Mouse (Mus musculus) forebrain, embryonic 11.5 days (tissue): ENCODE measurements at regions not wholly inside any gene's neighbourhood (a gene's known extent, or its start where the extent isn't known, plus 50 kb on each side); places are given as distances from the start of the nearest gene placed in this dataset.

Experiments used
- ATAC-seq: fragments of 200-750 bp; cut with Nextera tagmentation; replicated peaks from 2 replicates; pipeline ENCODE4 v1.8.0; 2017; ENCODE audit warnings: moderate TSS enrichment; ENCODE audit not compliant: low FRiP score
- DNase-seq: peaks from one replicate; pipeline ENCODE4 v3.0.0-alpha.2; 2017; ENCODE audit warnings: low spot score
- H3K27ac ChIP-seq: fragments of 300-500 bp; sonication (generic); 2 replicates; pipeline ENCODE4 v1.5.1; 2014; ENCODE audit warnings: low read depth, low read length
- H3K27me3 ChIP-seq: fragments of 300-500 bp; sonication (generic); 2 replicates; pipeline ENCODE4 v1.6.1; 2014; ENCODE audit warnings: mild to moderate bottlenecking, low read length, mixed read lengths; ENCODE audit not compliant: control insufficient read depth, insufficient read depth
- H3K36me3 ChIP-seq: fragments of 300-500 bp; sonication (generic); 2 replicates; pipeline ENCODE4 v1.6.1; 2014; ENCODE audit warnings: mild to moderate bottlenecking, low read length, moderate library complexity, mixed read lengths; ENCODE audit not compliant: control insufficient read depth, insufficient read depth
- H3K4me1 ChIP-seq: fragments of 300-500 bp; sonication (generic); replicated peaks from 2 replicates; pipeline ENCODE4 v1.6.1; 2014; ENCODE audit warnings: low read length, mixed read lengths; ENCODE audit not compliant: control insufficient read depth, insufficient read depth
- H3K4me2 ChIP-seq: fragments of 300-500 bp; sonication (generic); 2 replicates; pipeline ENCODE4 v1.6.1; 2014; ENCODE audit warnings: low read depth, mild to moderate bottlenecking, low read length, moderate library complexity, mixed read lengths; ENCODE audit not compliant: severe bottlenecking
- H3K4me3 ChIP-seq: fragments of 300-500 bp; sonication (generic); 2 replicates; pipeline ENCODE4 v1.5.1; 2014; ENCODE audit warnings: low read depth, low read length
- H3K9ac ChIP-seq: fragments of 300-500 bp; sonication (generic); 2 replicates; pipeline ENCODE4 v1.6.1; 2014; ENCODE audit warnings: low read length
- H3K9me3 ChIP-seq: fragments of 300-500 bp; sonication (generic); 2 replicates; pipeline ENCODE4 v1.6.1; 2016; ENCODE audit warnings: low read length, mixed read lengths; ENCODE audit not compliant: control insufficient read depth
- WGBS: fragments of 180-500 bp; shearing (Covaris S2); extraction: QIAGEN DNeasy Blood & Tissue Kit; methylation state at CpG from one replicate; pipeline ENCODE4 v1.1.7; 2014; 5-methylcytosine and 5-hydroxymethylcytosine counted together

DNA sequence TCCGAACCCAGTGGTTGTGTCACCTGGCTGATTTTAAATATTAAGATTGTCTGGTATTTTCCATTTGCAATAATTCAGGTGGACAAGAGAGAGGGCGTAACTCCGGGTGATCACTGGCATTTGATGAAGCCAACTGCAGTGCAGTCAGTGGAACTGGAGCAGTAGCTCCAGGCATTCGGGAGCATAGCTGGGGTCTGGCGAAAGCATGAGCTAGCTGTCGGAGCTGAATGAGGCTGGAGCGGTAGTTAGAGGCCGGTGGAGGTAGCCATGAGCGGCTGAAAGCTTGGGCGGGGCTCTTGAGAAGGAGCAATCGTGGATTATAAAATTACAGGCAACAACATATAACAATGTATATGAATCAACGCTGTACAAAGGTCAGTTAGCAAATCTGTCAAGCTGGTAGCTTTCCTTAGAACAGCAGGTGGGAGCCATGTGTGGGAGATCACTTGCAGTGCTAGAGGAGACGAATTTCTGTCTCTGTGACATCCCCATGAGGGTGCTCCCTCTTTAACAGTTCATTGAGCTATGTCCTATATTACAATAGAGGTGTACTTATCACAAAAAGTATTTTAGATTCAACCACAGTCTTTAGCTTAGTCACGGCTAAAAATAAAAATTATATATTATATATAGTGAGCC lies 1415.0 kb upstream of the 1700008P02Rik start:
- Histone ChIP-seq H3K4me1 (no peaks in the 10 kb centered on the region), H3K27me3 (no peaks in the 10 kb centered on the region), H3K4me2 (no peak overlapping the region), H3K36me3 (no peaks in the 10 kb centered on the region), H3K4me3 (no peak overlapping the region), H3K9ac (no peak overlapping the region), H3K27ac (no peak overlapping the region), H3K9me3 (no peaks in the 10 kb centered on the region)
- 84% methylated on average over 14 of the region's 14 CpGs for WGBS
- no peak for DNase-seq
- ATAC-seq: no peak

DNA sequence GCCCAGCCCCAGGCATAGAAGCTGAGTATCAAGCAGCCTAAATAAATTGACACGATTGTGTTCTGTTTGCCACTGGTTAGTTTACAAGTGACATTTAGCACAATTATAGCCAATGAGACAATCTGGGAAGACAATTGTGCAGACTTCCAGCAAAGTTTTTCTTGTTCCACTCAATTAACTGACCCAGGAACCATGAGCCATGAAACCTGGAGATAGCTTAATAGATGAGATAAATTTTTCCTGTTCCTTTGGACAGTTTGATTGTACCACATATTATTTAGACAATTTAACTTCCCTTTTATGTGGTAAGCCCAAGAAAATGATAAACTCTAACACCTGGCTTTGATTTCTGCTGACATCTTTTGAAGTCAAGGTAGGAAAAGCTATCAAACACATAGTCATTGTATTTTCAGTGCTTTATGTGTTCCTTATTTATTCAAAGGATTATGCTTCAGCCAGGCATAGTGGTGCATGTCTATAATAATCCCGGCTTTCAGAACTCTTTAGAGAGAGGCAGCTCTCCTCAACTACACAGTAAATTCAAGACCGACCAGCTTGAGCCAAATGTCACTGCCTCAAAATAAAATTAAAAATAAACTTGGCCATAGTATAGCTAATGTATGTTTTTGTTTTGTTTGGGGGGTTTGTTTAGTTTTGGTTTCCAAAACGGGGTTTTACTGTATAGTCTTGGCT lies 1406.2 kb upstream of the 1700008P02Rik start:
- no peak for ATAC-seq

DNA sequence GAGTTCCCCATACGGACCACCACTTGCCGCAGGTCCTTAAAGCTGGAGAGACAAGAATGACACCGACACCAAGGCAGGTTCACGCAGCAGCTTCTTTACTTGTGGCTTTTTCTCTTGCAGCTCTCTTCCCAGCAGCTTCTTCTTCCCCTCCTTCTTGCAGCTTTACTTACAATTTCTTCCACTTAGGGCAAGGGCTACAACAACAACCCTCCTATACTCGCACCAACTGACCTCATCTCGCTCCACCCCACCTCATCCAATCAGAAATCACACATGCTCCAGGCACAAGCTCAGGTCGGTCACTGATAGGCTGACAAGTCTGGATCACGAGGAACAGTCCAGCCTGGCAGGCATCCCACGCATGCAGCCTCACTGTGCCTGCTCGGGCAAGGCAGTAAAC lies 1402.4 kb upstream of the 1700008P02Rik start:
- Histone ChIP-seq H3K27me3 (no peaks in the 10 kb centered on the region), H3K36me3 (no peaks in the 10 kb centered on the region), H3K27ac (no peak overlapping the region), H3K4me3 (no peak overlapping the region), H3K9me3 (no peaks in the 10 kb centered on the region), H3K9ac (no peak overlapping the region), H3K4me1 (no peaks in the 10 kb centered on the region), H3K4me2 (no peak overlapping the region)
- DNase-seq (no peak), ATAC-seq (no peak)
- WGBS: 94% methylated on average over 10 of the region's 10 CpGs

More for the DNA sequence above, 1406.2 kb upstream of the 1700008P02Rik start:
- H3K4me3 ChIP-seq: no peak overlapping the region
- H3K4me1 ChIP-seq: no peaks in the 10 kb centered on the region
- H3K9me3 ChIP-seq: no peaks in the 10 kb centered on the region
- no peak overlapping the region for H3K4me2 ChIP-seq
- no peak overlapping the region for H3K9ac ChIP-seq
- no peak overlapping the region for H3K27ac ChIP-seq
- no peaks in the 10 kb centered on the region for H3K27me3 ChIP-seq
- WGBS: 77% methylated on average over 4 of the region's 4 CpGs
- H3K36me3 ChIP-seq: no peaks in the 10 kb centered on the region
- DNase-seq: no peak

DNA sequence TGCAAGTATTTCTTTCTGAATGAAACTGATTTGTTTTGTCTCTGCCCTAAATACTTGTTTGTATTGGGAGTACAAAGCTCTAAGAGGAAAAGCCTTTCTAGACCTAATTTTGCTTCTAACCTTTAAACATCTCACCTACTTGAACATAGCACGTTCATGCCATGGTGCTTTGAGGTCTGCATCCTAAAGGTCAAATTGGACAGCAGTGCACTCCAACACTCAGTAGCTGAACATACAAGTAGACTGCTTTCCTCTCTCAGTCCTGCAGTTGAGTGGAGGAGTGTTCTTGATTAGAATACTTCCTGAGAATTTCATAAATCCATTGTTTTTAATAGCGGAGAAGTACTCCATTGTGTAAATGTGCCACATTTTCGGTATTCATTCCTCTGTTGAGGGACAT lies 1397.2 kb upstream of the 1700008P02Rik start:
- H3K9ac ChIP-seq: no peak overlapping the region
- H3K4me3 ChIP-seq: no peak overlapping the region
- no peaks in the 10 kb centered on the region for H3K4me1 ChIP-seq
- no peaks in the 10 kb centered on the region for H3K9me3 ChIP-seq
- H3K4me2 ChIP-seq: no peak overlapping the region
- H3K27me3 ChIP-seq: no peaks in the 10 kb centered on the region
- ATAC-seq (no peak), DNase-seq (no peak)
- no peaks in the 10 kb centered on the region for H3K36me3 ChIP-seq
- H3K27ac ChIP-seq: no peak overlapping the region
- 84% methylated on average over 3 of the region's 3 CpGs for WGBS

DNA sequence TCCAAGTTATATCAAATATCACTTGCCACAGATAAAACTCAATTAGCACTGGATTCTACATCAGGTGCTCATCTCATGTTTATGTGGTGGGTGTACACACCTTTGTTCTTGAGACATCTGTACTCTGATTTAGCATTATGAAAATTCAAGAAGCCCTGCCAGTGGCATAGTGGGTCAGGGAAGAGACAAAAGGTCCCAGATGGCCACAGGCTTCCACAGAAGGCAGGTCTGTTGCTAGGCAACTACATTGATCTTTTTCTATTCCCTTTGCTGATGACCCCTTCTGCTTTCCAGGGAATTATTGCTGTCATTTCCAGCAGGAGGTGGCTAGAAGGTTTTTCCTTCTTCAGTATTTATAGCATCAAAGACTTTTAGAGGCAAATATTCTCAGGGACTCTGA lies 1396.7 kb upstream of the 1700008P02Rik start:
- no peaks in the 10 kb centered on the region for H3K27me3 ChIP-seq
- H3K9ac ChIP-seq: no peak overlapping the region; the same call in 1 of the 2 replicates
- no peak overlapping the region for H3K27ac ChIP-seq

DNA sequence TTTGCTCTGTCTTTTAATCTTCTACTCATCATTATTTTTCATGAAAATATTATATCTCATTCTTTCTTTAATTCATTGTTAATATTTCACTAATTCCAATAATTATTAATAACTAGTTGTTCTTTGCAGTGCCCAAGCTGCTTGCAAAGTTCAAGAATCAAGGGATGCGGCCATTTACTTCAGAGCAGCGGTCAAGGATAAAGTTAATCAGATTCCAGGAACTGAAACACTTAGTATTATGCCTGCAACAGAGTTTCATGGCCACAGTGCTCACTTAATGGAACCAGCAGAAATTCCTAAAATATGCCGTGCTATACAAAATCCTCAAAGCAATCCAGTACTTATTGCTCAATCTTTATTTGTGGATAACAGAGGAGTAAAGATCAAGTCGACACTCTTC lies 1389.7 kb upstream of the 1700008P02Rik start:
- 91% methylated on average over 4 of the region's 4 CpGs for WGBS
- Histone ChIP-seq H3K27ac (no peak overlapping the region), H3K36me3 (no peaks in the 10 kb centered on the region), H3K4me1 (no peaks in the 10 kb centered on the region), H3K27me3 (no peaks in the 10 kb centered on the region), H3K4me3 (no peak overlapping the region), H3K4me2 (no peak overlapping the region), H3K9me3 (no peaks in the 10 kb centered on the region), H3K9ac (no peak overlapping the region)
- DNase-seq: no peak
- ATAC-seq: no peak

More for the DNA sequence above, 1396.7 kb upstream of the 1700008P02Rik start:
- Histone ChIP-seq H3K4me1 (no peaks in the 10 kb centered on the region), H3K4me2 (no peak overlapping the region), H3K4me3 (no peak overlapping the region), H3K9me3 (no peaks in the 10 kb centered on the region), H3K36me3 (no peaks in the 10 kb centered on the region)
- no peak for DNase-seq
- peak; percentile 78 for ATAC-seq

DNA sequence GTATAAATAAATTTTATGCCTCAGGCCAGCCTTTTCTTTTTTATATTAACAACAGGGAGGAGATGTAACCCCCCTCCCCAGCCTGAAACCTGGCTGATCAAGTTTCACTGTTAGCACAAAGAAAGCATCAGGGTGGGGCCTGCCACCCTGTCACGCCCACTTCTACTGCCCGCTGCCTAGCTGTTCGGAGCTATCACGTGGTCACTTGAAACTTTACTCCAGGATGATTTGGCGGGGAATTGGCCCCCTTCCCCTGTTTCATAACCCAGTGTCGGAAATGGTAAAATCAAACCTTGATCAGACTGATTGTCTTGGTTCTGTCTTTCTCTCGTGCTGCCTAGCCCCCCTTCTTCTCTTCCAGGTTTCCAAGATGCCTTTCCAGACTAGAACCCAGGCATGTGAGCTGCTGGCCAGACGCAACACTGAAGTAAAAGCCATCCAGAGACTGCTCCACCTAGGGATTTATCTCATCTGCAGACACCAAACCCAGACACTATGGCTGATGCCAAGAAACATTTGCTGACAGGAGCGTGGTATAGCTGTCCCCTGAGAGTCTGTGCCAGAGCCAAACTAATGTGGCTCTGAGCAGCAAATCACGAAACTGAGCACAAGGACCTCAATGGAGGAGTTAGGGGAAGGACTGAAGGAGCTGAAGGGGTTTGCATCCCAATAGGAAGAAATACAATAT lies 1386.6 kb upstream of the 1700008P02Rik start:
- 81% methylated on average over 10 of the region's 10 CpGs for WGBS
- no peaks in the 10 kb centered on the region for H3K9me3 ChIP-seq
- no peak for ATAC-seq
- no peak overlapping the region for H3K9ac ChIP-seq
- H3K4me3 ChIP-seq: no peak overlapping the region
- no peaks in the 10 kb centered on the region for H3K4me1 ChIP-seq
- no peak overlapping the region for H3K4me2 ChIP-seq
- H3K27ac ChIP-seq: no peak overlapping the region
- DNase-seq: no peak
- no peaks in the 10 kb centered on the region for H3K36me3 ChIP-seq
- no peaks in the 10 kb centered on the region for H3K27me3 ChIP-seq

DNA sequence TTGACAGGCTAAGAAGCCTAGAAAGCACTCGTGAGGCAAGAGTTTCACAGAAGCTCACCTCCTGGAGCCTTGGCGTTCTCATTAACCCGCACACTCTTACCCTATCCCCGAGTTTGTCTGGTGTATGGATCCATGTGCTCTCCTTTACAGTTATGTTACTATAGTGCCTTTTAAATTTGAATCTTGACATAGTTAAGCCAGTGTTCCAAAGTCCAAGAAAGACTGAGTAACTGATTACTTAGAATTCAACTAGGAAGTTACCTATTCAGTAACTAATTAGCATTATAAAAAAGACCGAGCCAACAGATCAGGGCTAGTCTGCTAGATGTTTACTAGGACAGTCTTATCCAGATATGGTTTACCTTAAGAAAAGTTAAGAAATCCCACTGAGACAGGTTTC lies 1386.0 kb upstream of the 1700008P02Rik start:
- ATAC-seq (no peak), DNase-seq (no peak)
- Histone ChIP-seq H3K27me3 (no peaks in the 10 kb centered on the region), H3K4me3 (no peak overlapping the region), H3K27ac (no peak overlapping the region), H3K36me3 (no peaks in the 10 kb centered on the region), H3K4me1 (no peaks in the 10 kb centered on the region), H3K9ac (no peak overlapping the region), H3K9me3 (no peaks in the 10 kb centered on the region), H3K4me2 (no peak overlapping the region)
- WGBS: 80% methylated on average over 5 of the region's 5 CpGs
